Mouse (Mus musculus) layer of hippocampus, adult 11-12 months (tissue): ENCODE data around the gene Ifi205.
"Not testable (repeated sequence)": the region's sequence is repeated elsewhere in the genome, so short reads cannot be mapped to it uniquely, and the experiment has no call there.

Experiments used
- DNase-seq: peaks from one replicate; pipeline ENCODE4 v3.0.0; 2022; ENCODE audit warnings: low spot score

Gene Ifi205

DNA sequence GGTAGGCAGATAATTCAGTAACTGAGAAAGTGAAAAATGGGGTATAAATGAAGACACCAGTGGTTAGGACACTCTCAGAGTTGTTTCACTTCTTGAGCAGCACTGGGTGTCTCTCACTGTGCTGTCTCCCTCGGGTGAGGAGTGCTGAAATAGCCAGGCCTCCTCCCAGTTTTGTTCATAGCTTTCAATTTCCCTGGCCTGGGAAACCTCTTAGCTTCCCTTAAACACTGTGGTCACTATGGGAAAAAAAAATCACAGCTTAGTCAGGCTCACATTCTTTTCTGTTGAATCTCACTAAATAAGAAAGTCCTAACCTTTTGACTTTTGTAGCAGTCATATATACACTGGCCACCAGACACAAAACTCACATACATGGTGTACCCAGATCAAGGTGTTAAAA, at the start of gene Ifi205:
Gene Ifi205, minus strand, starts transcription at position 113 of the 400 bp plus-strand sequence.
- DNase-seq = no peak

DNA sequence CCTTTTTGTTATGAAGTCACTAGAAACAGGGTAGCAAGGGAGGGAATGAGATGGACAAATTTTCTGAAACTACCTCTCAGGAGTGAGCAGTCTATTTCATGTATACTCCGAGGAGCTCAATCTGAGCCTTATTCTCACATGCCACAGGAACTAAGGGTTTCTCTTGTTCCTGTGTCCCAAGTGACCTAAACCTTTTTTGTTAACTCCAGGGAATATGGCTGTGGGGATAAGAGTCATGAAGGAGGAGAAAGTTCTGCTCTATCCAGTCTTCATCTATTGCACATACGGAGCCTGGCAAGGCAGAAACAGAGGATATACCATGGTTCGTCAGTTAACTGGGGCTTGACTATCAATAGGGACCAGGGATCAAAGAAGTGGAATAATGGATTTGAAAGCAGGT, 34.7 kb upstream of the Ifi205 start, which contains the start of gene Olfr430:
Gene Olfr430, plus strand, starts transcription at position 301 of the 400 bp plus-strand sequence.
- DNase-seq = no peak

DNA sequence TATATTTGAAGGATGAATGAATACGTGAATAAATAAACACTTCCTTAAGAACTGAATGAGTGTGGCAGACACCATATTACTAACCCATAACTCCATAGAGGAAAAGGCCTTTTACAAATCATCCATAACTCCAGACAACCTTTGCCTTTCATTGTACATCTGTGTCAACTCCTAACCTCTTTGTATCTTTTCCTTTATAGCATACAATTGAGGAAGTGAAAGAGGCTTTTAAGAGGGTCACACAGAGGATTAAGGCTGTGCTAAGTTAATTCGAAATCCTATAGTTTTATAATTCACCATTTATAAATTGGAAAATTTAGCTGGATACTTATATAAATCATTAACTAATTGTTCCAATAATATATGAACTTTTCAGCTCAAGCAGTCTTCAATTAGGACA, 23.6 kb upstream of the Ifi205 start:
- no peak for DNase-seq

DNA sequence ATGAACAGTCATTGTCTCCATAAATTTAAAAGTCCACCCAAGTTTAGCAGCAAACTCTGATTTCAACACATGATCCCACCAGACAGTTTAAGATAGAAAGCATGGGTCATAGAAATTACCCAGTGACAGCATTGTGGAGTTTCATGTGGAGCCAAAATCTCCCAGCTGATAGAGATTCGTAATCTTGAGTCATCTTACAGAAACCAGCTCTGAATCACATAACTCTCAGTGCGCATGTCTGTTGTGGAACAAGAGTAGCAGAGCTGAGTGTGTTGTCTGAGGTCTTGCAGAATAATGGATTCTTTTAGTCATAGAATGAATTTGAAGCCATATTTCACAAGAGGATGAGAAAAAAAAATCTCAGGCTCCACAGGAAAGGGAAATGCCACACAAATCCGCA, 21.4 kb upstream of the Ifi205 start:
- DNase-seq = no peak

DNA sequence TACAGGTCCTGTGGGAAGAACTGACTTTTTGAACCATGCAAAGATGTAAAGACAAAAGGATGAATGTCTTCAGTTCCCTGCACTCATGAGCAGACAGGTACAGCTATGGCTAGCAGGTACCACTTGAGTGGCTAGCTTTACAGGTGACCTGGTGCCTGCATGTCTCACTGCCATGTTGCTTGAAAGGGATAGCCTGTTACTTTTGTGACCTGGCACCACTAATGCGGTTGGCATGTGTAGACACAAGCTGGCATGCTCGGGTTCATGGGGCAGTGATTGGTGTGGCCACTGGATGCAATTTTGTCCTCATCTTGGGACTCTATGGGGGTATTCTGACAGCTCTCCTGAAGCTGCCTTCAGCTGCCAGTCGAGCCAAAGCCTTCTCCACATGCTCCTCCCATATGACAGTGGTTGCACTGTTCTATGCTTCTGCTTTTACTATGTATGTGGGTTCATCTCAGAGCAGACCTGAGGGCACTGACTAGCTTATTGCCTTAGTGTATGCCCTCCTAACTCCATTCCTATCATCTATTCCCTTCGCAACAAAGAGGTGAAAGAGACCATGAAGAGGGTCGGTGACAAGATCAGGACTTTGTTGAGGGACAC, 20.4 kb upstream of the Ifi205 start:
- DNase-seq = no peak

DNA sequence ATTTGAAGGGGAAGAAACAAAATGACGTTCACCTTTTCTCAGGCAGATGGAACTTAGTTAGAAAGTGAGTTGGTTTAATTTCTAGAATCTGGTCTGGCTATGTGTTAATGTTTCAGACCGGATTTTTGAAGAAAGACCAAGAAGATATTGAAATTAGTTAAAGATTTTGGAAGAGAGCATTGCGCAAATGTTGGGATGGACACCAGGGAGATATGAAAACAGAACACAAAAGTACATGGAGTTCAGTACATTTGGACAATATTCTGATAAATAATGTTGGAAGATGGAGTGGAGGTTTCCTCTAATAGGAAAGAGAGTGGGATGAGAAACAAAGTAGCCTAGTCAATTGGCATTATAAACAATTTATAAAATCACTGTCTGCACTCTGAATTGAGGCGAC, 19.9 kb upstream of the Ifi205 start:
- no peak for DNase-seq

DNA sequence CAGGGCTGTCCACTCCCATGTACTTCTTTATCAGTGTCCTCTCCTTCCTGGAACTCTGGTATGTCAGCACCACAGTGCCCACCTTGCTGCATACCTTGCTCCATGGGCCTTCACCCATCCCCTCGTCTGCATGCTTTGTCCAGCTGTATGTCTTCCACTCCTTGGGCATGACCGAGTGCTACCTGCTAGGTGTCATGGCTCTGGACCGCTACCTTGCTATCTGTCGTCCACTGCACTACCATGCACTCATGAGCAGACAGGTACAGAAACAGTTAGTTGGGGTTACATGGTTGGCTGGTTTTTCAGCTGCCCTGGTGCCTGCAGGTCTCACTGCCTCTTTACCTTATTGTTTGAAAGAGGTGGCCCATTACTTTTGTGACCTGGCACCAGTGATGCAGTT, 18.9 kb upstream of the Ifi205 start:
- no peak for DNase-seq

DNA sequence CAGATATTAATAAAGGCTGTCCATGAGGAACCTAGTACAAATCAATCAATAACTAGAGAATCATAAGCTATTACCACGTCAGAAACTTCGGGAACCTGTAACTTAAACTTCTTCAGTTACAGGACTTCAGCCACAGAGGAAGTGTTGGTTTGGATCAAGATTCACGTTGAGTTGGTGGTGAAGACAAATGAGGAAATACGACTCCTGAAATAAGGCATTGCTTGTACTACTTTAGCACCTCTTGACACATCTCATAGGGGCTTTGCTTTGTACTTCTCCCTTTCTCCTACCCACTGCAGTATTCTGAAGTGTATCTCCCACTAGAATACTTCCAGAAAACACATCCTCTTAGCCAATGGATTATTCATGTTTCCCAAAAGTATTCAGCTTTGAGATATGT, 17.7 kb upstream of the Ifi205 start:
- DNase-seq = not testable (repeated sequence)

DNA sequence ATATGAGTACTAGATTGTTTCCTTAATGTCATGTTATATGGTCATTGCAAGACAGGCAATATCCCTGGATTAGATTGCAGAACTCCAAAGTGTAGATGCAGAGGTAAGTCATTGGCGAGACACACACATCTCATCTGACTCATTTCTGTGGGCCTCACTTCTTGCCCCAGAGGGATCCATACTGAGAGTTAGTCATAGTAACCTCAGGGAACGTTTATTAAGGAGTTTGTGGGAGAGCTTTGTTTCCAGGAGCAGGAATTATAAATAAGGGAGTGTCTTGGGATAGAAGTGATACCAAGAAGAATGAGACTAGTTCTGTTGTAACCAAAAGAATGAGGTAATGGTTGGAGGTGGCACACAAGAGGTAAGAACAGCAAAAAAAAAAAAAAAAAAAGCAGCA, 17.3 kb upstream of the Ifi205 start, which contains the start of gene Olfr432:
Gene Olfr432, plus strand, starts transcription at position 313 of the 400 bp plus-strand sequence.
- DNase-seq = no peak

DNA sequence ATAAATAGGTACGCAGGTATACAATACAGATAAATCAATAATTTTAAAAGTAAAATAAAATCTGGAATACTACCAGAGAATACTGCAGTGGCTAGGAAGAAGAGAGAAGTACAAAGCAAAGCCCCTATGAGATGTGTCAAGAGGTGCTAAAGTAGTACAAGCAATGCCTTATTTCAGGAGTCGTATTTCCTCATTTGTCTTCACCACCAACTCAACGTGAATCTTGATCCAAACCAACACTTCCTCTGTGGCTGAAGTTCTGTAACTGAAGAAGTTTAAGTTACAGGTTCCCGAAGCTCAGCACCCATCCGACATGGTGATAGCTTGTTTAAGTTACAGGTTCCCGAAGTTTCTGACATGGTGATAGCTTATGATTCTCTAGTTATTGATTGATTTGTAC, 16.6 kb upstream of the Ifi205 start:
- not testable (repeated sequence) for DNase-seq

DNA sequence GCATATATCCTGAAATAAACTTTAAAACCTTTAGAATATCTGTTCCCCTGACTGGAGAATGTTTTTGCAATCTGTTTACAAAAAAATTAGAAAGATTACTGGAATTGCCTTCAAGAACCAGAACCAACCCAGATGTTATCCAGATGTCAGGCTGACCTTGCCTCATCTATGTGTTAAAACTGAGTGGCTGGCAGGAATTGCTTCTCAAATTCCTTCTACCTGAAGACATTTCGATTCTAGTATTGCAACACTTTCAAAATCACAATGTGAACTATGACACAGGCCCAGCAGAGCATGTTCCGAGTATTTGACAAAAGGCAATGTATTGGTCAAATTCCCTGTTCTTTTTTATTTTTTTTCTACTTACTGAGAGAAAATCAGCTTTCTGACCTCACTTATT, 12.8 kb upstream of the Ifi205 start:
- DNase-seq = no peak

DNA sequence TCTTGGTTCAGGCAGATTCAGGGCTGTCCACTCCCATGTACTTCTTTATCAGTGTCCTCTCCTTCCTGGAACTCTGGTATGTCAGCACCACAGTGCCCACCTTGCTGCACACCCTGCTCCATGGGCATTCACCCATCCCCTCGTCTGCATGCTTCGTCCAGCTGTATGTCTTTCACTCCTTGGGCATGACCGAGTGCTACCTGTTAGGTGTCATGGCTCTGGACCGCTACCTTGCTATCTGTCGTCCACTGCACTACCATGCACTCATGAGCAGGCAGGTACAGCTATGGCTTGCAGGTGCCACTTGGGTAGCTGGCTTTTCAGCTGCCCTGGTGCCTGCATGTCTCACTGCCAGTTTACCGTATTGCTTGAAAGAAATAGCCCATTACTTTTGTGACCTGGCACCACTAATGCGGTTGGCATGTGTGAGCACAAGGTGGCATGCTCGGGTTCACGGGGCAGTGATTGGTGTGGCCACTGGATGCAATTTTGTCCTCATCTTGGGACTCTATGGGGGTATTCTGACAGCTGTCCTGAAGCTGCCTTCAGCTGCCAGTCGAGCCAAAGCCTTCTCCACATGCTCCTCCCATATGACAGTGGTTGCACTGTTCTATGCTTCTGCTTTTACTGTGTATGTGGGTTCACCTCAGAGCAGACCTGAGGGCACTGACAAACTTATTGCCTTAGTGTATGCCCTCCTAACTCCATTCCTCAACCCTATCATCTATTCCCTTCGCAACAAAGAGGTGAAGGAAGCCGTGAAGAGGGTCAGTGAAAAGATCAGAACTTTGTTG, 10.7 kb upstream of the Ifi205 start:
- not testable (repeated sequence) for DNase-seq

DNA sequence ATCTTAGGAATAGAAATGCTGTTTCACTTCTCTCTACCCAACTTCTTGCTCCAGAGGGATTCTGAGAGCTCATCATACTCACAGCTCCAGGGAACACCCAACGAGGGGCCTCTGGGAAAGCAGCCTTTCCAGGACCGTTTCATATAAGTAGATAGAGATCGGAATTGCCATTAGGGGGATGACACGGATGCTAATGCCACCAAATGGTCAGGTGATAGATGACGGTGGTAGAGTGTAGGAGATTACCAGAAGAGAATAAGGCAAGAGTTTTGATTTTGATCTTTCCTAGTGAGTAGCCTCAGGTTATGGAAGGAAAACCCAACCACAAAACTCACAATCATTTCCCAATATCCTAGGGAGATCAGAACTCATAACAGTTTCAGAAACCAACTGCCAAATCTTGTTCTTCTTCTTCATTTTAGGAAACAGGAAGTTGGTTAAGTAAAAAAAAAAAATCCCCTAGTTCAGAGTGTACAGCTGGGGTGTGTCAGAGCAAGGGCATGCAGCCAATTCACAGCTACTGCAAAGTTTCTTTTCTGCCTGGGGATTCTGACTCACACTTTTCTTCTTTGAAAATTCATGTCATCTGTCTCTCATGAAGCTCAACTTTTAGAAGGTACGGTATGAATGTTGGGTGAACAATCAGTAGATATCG, 9.0 kb upstream of the Ifi205 start, which contains the start of gene Olfr433:
Gene Olfr433, plus strand, starts transcription at position 183 of the 655 bp plus-strand sequence.
- peak; percentile 30 for DNase-seq

DNA sequence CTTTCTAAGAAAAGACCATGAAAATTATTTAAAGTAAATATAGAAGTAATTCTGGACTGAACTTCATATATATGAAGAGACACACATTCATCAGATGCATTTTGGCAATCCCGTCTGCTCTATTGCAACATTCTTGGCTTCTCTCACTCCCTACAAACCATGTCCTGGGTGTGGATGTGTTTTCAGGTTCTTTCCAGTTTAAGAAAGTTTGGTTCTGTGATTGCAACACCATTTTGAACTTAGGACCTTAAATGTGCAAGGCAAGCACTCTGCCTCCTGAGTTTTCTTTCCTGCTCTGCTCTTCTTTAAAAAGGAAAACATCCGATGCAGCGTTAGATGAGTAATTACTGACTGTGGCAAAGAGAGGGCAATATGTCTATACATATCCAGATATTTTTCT, 6.9 kb upstream of the Ifi205 start:
- DNase-seq = no peak

DNA sequence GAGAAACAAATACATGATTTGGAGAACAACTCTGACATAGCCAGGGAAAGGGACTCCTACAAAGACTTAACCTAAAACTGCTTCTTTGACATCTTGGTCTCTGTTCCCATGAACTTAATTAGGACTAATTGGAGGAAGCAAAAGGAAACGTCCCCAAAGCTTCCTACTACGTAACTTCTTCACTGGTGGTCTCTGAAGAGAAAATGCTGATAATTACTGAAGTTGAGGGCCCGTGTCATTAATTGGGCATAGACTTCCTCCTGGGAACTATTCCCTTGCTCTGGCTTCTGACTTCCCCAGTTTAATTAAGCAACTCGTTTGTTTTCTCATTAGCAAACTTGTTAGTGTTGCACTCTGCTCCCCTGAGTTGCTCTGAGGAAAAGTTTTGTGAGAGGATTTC, 4.2 kb upstream of the Ifi205 start:
- no peak for DNase-seq

DNA sequence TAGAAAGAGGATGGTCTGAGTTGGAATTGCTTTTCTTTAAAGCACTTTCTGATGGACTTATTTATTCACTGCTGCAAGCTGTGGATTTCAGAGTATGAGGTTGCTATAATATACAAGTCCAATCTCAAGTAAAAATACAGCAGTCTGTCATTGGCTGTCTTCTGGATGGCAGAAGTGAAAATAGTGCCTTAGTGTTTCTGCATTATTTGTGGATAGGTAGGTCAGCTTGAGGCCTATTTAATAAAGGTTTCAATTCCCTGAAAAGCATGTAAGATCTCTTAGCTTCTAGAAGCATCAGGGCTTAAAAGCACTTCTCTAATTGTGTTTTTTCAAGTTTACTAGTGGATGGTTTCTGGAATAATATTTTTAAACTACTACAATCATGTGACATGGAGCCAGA, 24.6 kb downstream of the Ifi205 start:
- not testable (repeated sequence) for DNase-seq

DNA sequence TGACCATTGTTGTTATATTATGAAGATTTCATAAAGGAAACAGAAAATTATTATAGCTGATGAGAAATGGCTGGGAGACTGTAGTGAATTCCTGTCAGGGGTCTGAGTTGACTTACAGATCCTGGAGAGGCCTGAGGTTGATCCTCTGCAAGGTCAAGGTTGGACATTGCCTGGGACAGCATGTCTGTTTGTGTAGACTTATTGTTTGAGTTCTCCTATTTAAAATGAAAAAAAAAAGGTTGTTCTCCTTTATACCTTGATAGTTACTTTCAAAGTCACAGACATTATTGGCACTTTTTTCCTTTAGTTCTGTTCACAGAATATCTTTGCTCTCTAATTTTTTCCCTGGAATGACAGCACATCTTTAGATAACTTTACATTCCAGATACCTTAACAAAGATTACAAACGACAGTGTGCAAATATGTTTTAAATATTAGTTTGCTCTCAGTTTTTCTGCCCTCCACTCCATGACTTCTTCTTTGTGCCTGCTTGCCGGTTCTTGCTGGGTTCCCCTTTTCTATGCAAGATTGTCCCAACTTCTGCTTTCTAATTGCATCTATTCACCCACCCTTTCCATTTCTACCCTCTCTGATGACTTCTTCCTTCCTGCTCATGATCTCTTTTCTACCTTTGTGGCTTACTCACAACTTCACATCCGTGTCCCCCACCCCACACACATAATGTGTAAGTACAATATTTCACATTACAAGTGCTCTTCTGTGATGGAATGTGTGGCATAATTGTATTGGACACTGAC, 27.1 kb downstream of the Ifi205 start:
- DNase-seq = not testable (repeated sequence)

DNA sequence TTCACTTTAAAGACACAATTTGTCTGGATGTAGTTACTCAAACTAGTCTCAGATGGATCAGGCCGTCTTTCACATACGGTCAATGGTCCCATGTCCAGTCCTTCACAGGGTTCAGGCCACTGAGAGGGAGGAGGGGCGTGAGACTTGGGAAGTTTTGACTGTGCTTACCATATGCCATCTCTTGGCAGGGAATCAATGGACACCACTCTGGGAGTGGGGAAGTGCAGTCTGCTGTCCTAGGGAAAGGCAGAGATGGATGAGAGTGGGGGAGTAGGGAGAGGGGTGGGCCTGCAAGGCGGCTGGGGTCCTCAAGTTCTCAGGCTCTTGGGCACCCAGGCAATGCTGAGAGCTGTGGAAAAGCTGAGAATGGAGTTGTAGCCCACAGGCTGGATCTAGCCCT, 36.6 kb downstream of the Ifi205 start:
- no peak for DNase-seq

DNA sequence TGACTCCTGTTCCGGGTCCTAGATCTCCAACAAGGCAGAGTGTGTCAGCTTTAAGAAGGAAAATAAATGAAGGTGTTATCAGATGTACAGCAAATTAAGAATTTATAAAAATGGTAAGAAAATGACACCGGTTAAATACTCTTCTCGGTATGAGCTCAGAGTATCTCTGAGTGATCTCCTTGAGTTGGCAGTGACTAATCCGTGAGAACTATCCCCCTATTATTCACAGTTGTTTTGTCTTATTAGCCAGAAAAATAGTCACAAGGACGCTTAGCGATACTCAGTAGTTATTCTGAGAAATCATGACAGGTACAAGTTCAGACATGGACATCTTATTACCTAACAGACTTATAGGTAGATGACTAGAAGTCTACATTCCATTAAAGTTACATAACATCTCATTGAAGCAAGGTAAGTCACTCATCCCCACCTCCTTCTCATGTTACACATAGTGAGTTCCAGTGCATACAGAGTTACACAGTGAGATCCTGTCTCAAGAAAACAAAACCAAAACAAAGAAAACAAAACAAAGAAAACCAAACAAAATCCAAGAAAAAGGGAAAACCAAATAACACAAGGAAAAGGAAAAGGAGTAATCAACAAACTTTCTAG, 48.8 kb downstream of the Ifi205 start, which contains the start of gene Ifi202b:
Gene Ifi202b, minus strand, starts transcription at position 51 of the 612 bp plus-strand sequence.
- DNase-seq = not testable (repeated sequence)

DNA sequence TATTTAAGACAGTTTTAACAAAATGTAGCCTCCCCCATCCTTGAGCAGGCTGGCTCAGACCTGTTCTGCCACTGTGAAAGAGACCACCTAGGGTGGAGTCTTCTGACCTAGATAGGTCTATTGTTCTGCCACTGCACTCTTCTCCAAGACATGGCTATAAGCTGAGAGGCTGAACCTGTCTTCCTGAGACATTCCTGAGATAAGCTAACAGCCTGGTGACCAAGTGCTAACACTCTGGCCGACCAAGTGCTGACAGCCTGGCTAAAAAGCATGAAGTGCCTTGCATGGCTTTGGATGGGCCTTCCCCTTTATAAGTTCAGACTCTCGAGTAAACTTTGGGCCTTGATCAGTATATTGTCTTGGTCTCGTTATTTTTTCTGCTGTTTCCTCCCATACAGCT, 50.6 kb downstream of the Ifi205 start:
- not testable (repeated sequence) for DNase-seq

DNA sequence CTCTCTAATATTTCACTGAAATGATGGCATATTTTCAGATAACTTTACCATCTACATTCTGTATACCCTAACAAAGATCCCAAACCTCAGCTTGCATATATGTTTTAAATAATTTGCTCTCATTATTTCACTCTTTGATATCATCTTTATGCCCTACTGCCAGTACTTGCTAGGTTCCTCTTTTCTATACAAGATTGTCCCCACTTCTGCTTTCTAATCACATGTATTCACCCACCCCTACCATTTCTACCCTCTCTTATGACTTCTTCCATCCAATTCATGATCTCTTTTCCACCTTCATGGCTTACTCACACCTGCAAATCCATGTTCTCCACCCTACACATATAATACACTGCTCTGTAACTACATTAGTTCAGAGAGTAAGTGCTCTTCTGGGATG, 54.0 kb downstream of the Ifi205 start:
- DNase-seq = no peak

DNA sequence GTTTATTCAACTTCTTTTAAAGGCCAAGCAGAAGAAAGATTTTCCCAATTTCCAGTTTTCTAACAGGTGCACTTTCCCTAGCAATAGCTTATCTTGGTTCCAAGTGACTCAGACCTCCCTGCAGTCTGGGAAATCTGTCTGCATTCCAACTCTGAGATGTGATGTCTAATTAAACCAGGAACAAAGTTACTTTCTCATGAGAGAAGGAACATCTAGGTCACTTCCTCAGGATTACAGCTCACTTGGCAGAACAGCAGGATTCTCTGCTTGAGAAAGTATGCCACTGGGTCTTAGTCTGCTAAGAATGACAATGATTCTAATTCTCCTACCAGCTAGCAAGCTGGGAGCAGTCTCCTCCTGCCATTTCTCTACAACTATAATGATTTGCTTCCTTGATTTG, 58.5 kb downstream of the Ifi205 start:
- no peak for DNase-seq
